Mouse (Mus musculus): ENCODE measurements around the gene A730061H03Rik. TPM values are rescaled to one million over a fixed set of nuclear protein-coding genes. Genes with fewer than 3 reads are reported as not detected.

A730061H03Rik gene
- polyA plus RNA-seq, 1 experiment from 2014 or later = 1.1 TPM

DNA sequence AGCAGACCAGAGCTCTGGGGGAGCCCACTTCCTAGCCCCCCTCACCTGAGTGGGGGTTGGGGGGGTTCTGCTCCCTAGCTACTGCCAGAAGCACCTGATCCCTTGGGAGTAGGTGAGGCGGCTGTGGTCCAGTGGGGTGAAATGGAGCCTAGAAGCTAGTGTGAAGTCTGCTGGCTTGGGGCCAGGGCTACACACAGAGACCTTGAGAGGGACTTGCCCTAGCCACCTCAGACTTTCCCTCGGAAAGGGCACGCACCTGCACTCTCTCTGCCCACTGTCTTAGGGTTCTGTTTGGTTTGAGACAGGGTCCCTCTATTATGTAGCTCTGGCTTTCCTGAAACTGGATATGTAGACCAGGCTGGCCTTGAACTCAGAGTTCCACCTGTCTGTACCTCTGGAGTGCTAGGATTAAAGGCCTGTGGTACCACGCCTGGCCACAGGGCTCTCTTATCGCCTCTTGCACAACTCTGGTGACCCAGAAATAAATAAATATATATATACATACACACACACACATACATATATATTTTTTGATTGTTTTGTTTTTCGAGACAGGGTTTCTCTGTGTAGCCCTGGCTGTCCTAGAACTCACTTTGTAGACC lies 18.6 kb upstream of the A730061H03Rik start:
- Histone ChIP-seq H3K4me1 (replicated peaks) (peaks cover 21% of the 10 kb centered on the region), H3K9me3 (no peaks in the 10 kb centered on the region), H3K36me3 (peaks cover 17% of the 10 kb centered on the region), H3K9ac (peak overlapping the region; percentile 89), H3K27ac (replicated peaks) (peak overlapping the region; percentile 88), H3K4me2 (peak overlapping the region; percentile 97), H3K27me3 (no peaks in the 10 kb centered on the region), H3K4me3 (peak overlapping the region; percentile 75)
- ATAC-seq (ENCODE audit: low FRiP score, low read depth) = peak; percentile 32
- WGBS = 32% methylated on average over 6 of the region's 6 CpGs

GRCm38 (mm10) chr14:55577871-55578667 lies 17.9 kb upstream of the A730061H03Rik start, which contains the start of gene Psme1:
Gene Psme1, plus strand, starts transcription at chr14:55578123.
- under 1% methylated on average over 29 of the region's 32 CpGs for WGBS

DNA sequence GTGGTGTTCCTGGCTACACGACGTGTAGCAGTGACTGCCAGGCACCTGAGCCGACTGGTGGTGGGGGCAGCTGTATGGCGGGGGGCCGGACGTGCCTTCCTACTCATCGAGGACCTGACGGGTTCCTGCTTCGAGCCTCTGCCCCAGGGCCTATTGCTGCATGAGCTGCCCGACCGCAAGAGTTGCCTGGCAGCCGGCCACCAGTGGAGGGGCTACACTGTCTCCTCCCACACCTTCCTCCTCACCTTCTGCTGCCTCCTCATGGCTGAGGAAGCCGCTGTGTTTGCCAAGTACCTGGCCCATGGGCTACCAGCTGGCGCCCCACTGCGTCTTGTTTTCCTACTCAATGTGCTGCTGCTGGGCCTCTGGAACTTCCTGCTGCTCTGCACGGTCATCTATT lies 16.2 kb upstream of the A730061H03Rik start:
- no peak for ATAC-seq (ENCODE audit: low FRiP score, low read depth)
- 84% methylated on average over 16 of the region's 16 CpGs for WGBS

More at GRCm38 (mm10) chr14:55577871-55578667, 17.9 kb upstream of the A730061H03Rik start, which contains the start of gene Psme1:
- peak within 1 kb of the TSS; percentile 75 for H3K4me3 ChIP-seq
- peaks cover 17% of the 10 kb centered on the region for H3K36me3 ChIP-seq
- peak; percentile 93 for ATAC-seq (ENCODE audit: low FRiP score, low read depth)
- H3K27me3 ChIP-seq = no peaks in the 10 kb centered on the region
- H3K9ac ChIP-seq = peak within 1 kb of the TSS; percentile 89
- H3K4me2 ChIP-seq = peak within 1 kb of the TSS; percentile 97
- peak within 1 kb of the TSS; percentile 88 for H3K27ac ChIP-seq (replicated peaks)
- H3K9me3 ChIP-seq = no peaks in the 10 kb centered on the region
- H3K4me1 ChIP-seq (replicated peaks) = peaks cover 21% of the 10 kb centered on the region

GRCm38 (mm10) chr14:55575711-55576110 lies 15.5 kb upstream of the A730061H03Rik start:
- Histone ChIP-seq H3K4me2 (no peak overlapping the region), H3K36me3 (peaks cover 4% of the 10 kb centered on the region), H3K4me1 (replicated peaks) (peaks cover 21% of the 10 kb centered on the region), H3K27me3 (no peaks in the 10 kb centered on the region), H3K9me3 (no peaks in the 10 kb centered on the region), H3K27ac (replicated peaks) (no peak overlapping the region), H3K9ac (no peak overlapping the region), H3K4me3 (no peak overlapping the region)
- WGBS = 82% methylated on average over 11 of the region's 13 CpGs
- no peak for ATAC-seq (ENCODE audit: low FRiP score, low read depth)

More for the DNA sequence above, 16.2 kb upstream of the A730061H03Rik start:
- H3K27ac ChIP-seq (replicated peaks) = no peak overlapping the region
- no peaks in the 10 kb centered on the region for H3K27me3 ChIP-seq
- H3K4me1 ChIP-seq (replicated peaks) = peaks cover 21% of the 10 kb centered on the region
- H3K4me2 ChIP-seq = no peak overlapping the region
- H3K4me3 ChIP-seq = no peak overlapping the region
- H3K9ac ChIP-seq = no peak overlapping the region
- H3K36me3 ChIP-seq = peaks cover 9% of the 10 kb centered on the region
- H3K9me3 ChIP-seq = no peaks in the 10 kb centered on the region

DNA sequence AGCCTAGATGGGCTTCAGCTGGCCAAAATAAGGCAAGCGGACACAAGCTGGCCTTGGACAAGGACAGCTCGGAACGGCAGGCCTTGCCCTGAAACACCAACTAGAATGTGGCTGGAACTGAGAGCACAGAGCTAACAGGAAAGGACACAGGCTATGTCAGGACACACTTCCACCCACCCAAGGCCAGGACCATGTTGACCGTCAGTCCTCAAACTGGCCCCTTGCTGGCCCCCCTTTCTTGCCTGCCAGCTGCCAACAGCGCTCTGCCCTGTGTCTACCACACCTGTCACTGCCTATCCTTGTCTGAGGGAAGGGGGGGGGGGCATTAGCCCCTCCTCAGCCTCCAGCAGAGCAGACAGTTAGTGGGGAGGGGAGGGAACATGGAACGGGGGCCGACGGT lies 15.1 kb upstream of the A730061H03Rik start, which contains the start of gene Fitm1:
Gene Fitm1 (plus strand): TSS at position 316 of the 400 bp plus-strand sequence.
- H3K4me1 ChIP-seq (replicated peaks) = peaks cover 21% of the 10 kb centered on the region
- no peak within 1 kb of the TSS for H3K9ac ChIP-seq
- no peak within 1 kb of the TSS for H3K4me2 ChIP-seq
- H3K36me3 ChIP-seq = 0 out of 2 replicates have a peak, but pooled peaks cover 4% of the 10 kb centered on the region
- no peak for ATAC-seq (ENCODE audit: low FRiP score, low read depth)
- WGBS = 81% methylated on average over 8 of the region's 8 CpGs
- H3K27me3 ChIP-seq = no peaks in the 10 kb centered on the region
- no peaks in the 10 kb centered on the region for H3K9me3 ChIP-seq
- no peak within 1 kb of the TSS for H3K4me3 ChIP-seq
- no peak within 1 kb of the TSS for H3K27ac ChIP-seq (replicated peaks)

GRCm38 (mm10) chr14:55571760-55572159 lies 11.6 kb upstream of the A730061H03Rik start:
- no peaks in the 10 kb centered on the region for H3K27me3 ChIP-seq
- no peak overlapping the region for H3K9ac ChIP-seq
- no peak overlapping the region for H3K4me3 ChIP-seq
- no peak overlapping the region for H3K27ac ChIP-seq (replicated peaks)
- ATAC-seq (ENCODE audit: low FRiP score, low read depth) = no peak
- H3K9me3 ChIP-seq = no peaks in the 10 kb centered on the region
- H3K36me3 ChIP-seq = peaks cover 31% of the 10 kb centered on the region
- H3K4me2 ChIP-seq = no peak overlapping the region
- H3K4me1 ChIP-seq (replicated peaks) = no peaks in the 10 kb centered on the region

- H3K36me3 ChIP-seq = peaks cover 43% of the 10 kb centered on the region
- 95% methylated on average over 2 of the region's 2 CpGs for WGBS
Measured at GRCm38 (mm10) chr14:55570588-55570987, 10.4 kb upstream of the A730061H03Rik start.

GRCm38 (mm10) chr14:55567496-55567895 lies 7.3 kb upstream of the A730061H03Rik start:
- Histone ChIP-seq H3K9me3 (no peaks in the 10 kb centered on the region), H3K27me3 (no peaks in the 10 kb centered on the region), H3K9ac (no peak overlapping the region), H3K4me3 (no peak overlapping the region), H3K4me1 (replicated peaks) (peaks cover 2% of the 10 kb centered on the region; the same call in 1 of the 2 replicates), H3K4me2 (no peak overlapping the region), H3K27ac (replicated peaks) (no peak overlapping the region), H3K36me3 (peaks cover 61% of the 10 kb centered on the region)
- ATAC-seq (ENCODE audit: low FRiP score, low read depth) = no peak
- 95% methylated on average over 3 of the region's 3 CpGs for WGBS

More at GRCm38 (mm10) chr14:55570588-55570987, 10.4 kb upstream of the A730061H03Rik start:
- Histone ChIP-seq H3K4me2 (no peak overlapping the region), H3K9ac (no peak overlapping the region), H3K27ac (replicated peaks) (no peak overlapping the region), H3K27me3 (no peaks in the 10 kb centered on the region), H3K4me1 (replicated peaks) (no peaks in the 10 kb centered on the region), H3K4me3 (no peak overlapping the region), H3K9me3 (no peaks in the 10 kb centered on the region)
- no peak for ATAC-seq (ENCODE audit: low FRiP score, low read depth)

DNA sequence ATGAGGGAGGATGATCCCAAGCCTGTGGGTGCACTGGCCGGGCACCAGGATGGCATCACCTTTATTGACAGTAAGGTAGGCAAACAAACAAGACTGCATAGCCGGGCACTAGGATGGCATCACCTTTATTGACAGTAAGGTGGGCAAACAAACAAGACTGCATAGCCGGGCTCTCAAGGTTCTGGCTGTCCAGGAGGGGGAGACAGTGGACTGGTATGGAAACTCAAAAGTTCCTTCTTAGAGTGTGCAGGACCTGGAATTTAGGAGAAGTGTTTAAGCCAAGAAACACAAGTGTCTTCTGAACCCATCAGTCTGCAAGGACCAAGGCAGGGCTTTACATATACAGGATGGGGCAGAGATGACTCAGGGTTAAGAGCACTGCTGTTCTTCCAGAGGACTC lies 5.5 kb upstream of the A730061H03Rik start:
- ATAC-seq (ENCODE audit: low FRiP score, low read depth) = no peak

GRCm38 (mm10) chr14:55563249-55563648 lies 3.0 kb upstream of the A730061H03Rik start:
- peaks cover 44% of the 10 kb centered on the region for H3K36me3 ChIP-seq

More for the DNA sequence above, 5.5 kb upstream of the A730061H03Rik start:
- H3K36me3 ChIP-seq = peaks cover 61% of the 10 kb centered on the region
- no peaks in the 10 kb centered on the region for H3K27me3 ChIP-seq
- H3K4me1 ChIP-seq (replicated peaks) = peaks cover 18% of the 10 kb centered on the region
- H3K4me2 ChIP-seq = no peak overlapping the region
- WGBS = 91% methylated on average over 3 of the region's 3 CpGs
- no peak overlapping the region for H3K27ac ChIP-seq (replicated peaks)
- H3K4me3 ChIP-seq = no peak overlapping the region
- no peak overlapping the region for H3K9ac ChIP-seq
- no peaks in the 10 kb centered on the region for H3K9me3 ChIP-seq

GRCm38 (mm10) chr14:55561860-55562259 lies 1.7 kb upstream of the A730061H03Rik start:
- Histone ChIP-seq H3K27ac (replicated peaks) (no peak overlapping the region), H3K4me3 (no peak overlapping the region), H3K27me3 (no peaks in the 10 kb centered on the region), H3K4me2 (0 out of 2 replicates have a peak overlapping the region, but pooled peaks have one; percentile 68), H3K4me1 (replicated peaks) (peaks cover 24% of the 10 kb centered on the region), H3K36me3 (peaks cover 31% of the 10 kb centered on the region), H3K9ac (no peak overlapping the region), H3K9me3 (no peaks in the 10 kb centered on the region)
- ATAC-seq (ENCODE audit: low FRiP score, low read depth) = no peak
- WGBS = 91% methylated on average over 10 of the region's 10 CpGs

More at GRCm38 (mm10) chr14:55563249-55563648, 3.0 kb upstream of the A730061H03Rik start:
- Histone ChIP-seq H3K27me3 (no peaks in the 10 kb centered on the region), H3K4me1 (replicated peaks) (peaks cover 24% of the 10 kb centered on the region), H3K9ac (no peak overlapping the region), H3K27ac (replicated peaks) (no peak overlapping the region), H3K9me3 (no peaks in the 10 kb centered on the region), H3K4me3 (no peak overlapping the region), H3K4me2 (no peak overlapping the region)
- ATAC-seq (ENCODE audit: low FRiP score, low read depth) = no peak
- WGBS = 93% methylated on average over 11 of the region's 11 CpGs

GRCm38 (mm10) chr14:55559799-55560201 lies 406 bp downstream of the A730061H03Rik start, which contains the start of gene Dcaf11:
Gene Dcaf11, plus strand, starts transcription at chr14:55560006.
- H3K27me3 ChIP-seq = no peaks in the 10 kb centered on the region
- H3K27ac ChIP-seq (replicated peaks) = peak within 1 kb of the TSS; percentile 98
- peaks cover 11% of the 10 kb centered on the region for H3K36me3 ChIP-seq
- H3K4me1 ChIP-seq (replicated peaks) = peaks cover 24% of the 10 kb centered on the region
- H3K4me3 ChIP-seq = peak within 1 kb of the TSS; percentile 53
- WGBS = under 1% methylated on average over 27 of the region's 27 CpGs
- peak within 1 kb of the TSS; percentile 73 for H3K9ac ChIP-seq
- peak; percentile 78 for ATAC-seq (ENCODE audit: low FRiP score, low read depth)
- no peaks in the 10 kb centered on the region for H3K9me3 ChIP-seq
- H3K4me2 ChIP-seq = peak within 1 kb of the TSS; percentile 68
